Mouse (Mus musculus) mouse trophoblast stem cell (cell line): ENCODE measurements at regions not wholly inside any gene's neighbourhood (a gene's known extent, or its start where the extent isn't known, plus 50 kb on each side); places are given as distances from the start of the nearest gene placed in this dataset.
"Not testable (repeated sequence)": the region's sequence is repeated elsewhere in the genome, so short reads cannot be mapped to it uniquely, and the experiment has no call there.

ENCODE experiments used
- in situ Hi-C, 2 experiments: fragments of 300-500 bp; cut with MseI, MboI; formaldehyde crosslinking; loops; 2 replicates in 1 of 2; 3 replicates in 1 of 2; pipeline ENCODE4 v1.15.1; 2025

DNA sequence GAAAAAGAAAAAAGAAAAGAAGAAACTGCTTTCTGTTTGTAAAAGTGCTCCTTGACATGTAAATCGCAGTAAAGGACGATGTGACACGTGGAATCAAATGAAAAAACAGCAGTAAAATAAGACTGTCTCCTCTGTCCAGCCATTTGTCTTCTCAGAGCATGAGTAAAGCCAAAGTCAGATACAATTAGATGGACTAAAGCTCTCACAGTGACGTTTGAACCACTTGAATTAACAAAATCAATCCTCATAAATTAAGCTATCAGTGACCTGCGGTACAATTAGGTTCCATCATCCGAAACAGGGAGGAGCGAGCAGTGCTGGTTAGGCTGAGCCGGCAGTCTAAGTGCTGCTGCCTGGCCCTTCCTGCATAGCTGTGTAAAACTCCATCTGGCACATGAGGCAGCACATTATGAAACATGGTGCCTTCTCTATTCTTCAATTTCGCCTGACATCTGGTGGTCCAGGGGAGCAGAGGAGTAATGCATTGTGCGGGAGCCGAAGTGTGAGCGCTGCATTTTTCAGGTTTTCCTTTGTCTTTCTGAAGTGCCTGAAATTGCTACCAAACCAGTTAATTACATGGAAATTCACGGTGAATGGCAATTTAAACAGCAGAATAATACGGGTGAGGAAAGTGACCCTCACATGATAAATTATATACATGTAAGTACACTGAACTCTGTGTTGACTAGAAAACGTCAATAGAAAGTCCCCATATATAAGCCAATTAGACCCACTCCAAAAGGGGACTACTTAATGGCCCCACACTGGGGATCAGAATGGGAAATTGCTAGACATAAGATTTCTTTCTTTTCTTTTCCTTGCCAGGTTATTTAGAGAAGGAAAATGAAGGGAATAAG lies 118.1 kb downstream of the Mmrn1 start:
- in situ Hi-C loops = no loop called here

- in situ Hi-C loops = no loop called here
These were observed 119.0 kb downstream of the Mmrn1 start for GRCm38 (mm10) chr6:61043524-61044450.

- in situ Hi-C loops = not testable (repeated sequence)
These were observed 122.9 kb downstream of the Mmrn1 start for GRCm38 (mm10) chr6:61047667-61048066.

DNA sequence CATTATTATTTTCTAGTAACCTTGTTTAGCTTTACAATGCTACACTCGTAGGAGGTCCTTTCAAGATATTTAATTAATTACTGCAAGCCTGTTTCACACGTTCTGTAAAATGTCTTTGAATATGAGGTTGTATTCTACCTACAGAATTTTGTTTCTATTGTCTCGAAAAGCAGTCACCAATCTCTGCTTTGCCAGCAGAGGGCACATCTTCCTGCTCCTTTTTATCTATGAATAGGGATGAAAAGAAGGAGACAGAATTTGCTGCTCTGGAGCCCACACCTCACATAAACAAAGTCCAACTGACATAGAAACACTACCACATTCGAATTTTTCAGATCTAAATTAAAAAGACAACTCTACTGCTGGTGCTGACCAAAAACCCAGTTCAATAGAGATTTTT lies 117.0 kb upstream of the Ccser1 start:
- in situ Hi-C loops = loop anchor here (5.0 to 10.0 kb wide), 2 partner anchors 232 to 239 kb away; no protein-coding TSS in a partner anchor

- in situ Hi-C loops = loop anchor here in 1 of 2 experiments (10.0 kb wide), 1 partner anchor 229 kb away; no protein-coding TSS in a partner anchor
These were observed 114.4 kb upstream of the Ccser1 start for GRCm38 (mm10) chr6:61065769-61066168.

DNA sequence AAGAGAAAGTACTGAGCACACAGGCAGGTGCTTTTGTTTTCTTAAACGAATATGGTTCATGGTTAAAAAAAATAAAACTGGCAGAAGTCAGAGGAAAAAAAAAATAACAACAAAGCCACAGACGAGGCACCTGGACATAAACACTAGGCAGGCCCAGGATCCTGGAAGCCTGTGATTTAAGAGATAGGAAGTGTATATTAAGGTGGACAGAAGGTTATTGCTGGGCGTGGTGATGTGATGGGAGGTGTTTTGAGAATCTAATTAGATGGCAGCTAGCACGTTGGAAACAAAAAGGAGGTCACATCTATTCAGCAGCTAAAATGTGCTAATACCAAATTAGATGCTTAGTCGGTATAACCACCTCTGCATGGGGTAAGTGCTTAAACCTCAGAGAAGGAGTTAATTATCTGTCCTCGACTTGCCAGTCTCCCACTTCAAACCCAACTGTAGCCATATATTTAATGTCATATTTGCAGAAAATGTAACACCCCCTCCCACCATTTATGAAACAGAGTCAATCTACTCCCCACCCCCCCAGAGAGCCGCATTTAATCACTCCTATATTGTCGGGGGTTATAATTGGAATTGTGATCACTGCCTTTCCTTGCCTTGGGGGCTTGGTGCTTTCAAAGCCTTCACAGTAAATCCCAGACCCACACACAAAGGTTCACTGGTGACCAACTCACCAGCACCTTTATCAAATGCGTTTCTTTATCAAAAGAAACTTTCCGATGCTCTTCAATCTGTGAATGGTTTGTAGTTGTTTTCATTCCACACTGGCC lies 113.4 kb upstream of the Ccser1 start:
- in situ Hi-C loops = loop anchor here in 1 of 2 experiments (10.0 kb wide), 1 partner anchor 228 kb away; no protein-coding TSS in a partner anchor

- in situ Hi-C loops = loop anchor here in 1 of 2 experiments (10.0 kb wide), 1 partner anchor 227 kb away; no protein-coding TSS in a partner anchor
These were observed 112.6 kb upstream of the Ccser1 start for GRCm38 (mm10) chr6:61067355-61068116.

DNA sequence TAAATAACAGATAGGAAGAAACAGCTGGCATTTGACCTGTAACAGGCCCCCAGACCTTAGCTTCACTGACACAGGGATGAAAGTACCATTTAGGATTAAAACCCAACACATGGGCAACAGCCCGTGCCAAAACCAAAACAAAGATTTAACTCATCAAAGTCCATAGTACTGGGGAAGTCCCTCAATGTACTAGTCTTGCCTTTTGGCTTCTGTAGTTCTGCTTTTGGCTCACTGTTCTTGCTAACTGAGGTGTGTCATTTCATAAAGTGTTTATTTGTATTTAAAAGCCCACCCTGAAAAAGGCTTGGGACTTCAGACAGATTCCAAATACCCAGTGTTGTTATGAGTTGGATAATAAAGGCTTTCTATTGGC lies 112.0 kb upstream of the Ccser1 start:
- in situ Hi-C loops = loop anchor here in 1 of 2 experiments (10.0 kb wide), 1 partner anchor 227 kb away; no protein-coding TSS in a partner anchor

DNA sequence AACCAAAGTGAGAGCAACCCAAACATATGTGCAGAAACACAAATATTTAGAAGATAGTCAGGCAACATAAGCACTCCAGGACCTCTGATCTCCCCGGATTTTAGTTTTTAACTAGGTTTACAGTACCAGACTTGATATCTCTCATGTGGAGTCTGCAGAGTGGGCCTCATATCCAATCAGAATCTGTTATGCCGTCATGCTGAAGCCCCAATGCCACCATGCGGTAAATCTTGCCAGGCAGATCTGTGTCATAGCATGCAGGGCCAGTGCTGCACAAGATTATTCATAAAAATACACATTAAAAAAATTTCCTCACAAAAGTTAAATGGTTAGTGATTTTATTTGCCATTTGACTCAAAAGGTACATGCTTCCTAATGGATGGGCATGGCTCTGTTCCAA lies 106.9 kb upstream of the Ccser1 start:
- in situ Hi-C loops = no loop called here

DNA sequence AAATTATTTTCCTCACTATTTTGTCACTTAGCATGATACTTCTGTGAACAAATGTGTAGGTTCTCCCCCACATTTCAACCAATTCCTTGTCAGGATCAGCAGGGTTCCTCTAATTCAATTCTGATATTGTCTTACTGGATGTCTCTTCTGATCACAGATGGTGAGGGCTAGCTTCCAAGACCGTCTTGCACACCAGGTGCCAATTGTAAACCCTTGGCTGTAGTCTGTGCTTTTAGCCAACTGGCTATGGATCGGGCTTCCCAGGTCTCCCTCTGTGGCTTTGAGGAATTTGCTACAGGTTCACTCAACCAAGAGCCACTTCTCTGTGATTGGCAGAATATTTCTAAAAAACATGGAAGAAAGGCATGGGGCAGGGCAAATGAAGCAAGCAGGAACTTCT lies 106.3 kb upstream of the Ccser1 start:
- in situ Hi-C loops = no loop called here

DNA sequence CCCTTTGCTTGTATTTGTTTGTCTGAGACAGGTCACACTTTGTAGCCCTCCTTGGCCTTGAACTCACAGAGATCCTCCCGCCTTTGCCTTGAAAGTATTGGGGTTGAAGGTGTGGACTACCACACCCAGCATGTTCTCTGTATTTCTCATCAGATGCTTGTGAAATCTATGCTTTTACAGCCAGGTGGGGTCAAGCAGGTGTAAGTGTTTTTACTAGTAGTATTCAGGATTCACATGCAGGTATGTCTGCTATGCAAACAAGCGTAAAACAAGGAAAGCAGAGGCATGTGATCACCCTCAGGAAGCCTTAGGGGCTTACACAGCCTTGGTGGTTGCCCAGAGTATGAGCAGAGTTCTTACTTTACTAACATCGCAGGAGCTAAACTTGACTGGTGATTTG lies 105.4 kb upstream of the Ccser1 start:
- in situ Hi-C loops = no loop called here

- in situ Hi-C loops = no loop called here
These were observed 101.6 kb upstream of the Ccser1 start for GRCm38 (mm10) chr6:61078559-61078958.

- in situ Hi-C loops = no loop called here
These were observed 99.5 kb upstream of the Ccser1 start for GRCm38 (mm10) chr6:61080661-61081060.

- in situ Hi-C loops = no loop called here
These were observed 96.8 kb upstream of the Ccser1 start for GRCm38 (mm10) chr6:61083346-61083745.

DNA sequence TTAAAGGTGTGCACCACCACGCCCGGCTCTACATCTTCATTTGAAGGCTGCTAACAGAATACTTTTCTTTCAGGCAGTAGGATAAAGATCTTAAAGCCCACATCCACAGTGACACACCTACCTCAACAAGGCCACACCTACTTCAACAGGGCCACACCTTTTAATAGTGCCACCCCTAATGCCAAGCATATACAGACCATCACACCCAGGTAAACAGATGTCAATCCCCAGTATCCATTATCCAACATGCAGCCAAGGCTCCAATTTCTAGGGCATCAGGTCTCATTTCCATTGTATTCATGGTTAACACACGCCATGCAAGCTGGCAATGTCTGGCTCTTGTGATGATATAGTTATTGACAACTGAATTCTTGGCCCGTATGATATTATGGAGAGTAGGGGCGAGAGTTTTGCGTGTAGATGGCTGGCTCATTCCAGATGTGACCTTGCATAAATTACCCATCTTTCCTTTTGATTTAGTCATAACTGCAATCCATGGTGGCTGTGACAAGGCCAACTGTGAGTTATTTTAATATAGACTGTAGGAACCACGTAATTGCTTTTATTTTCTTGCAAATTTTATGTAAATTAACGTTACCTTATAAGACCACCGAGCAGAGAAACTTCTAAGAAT lies 80.7 kb upstream of the Ccser1 start:
- in situ Hi-C loops = no loop called here

- in situ Hi-C loops = no loop called here
These were observed 80.2 kb upstream of the Ccser1 start for GRCm38 (mm10) chr6:61099982-61100365.

DNA sequence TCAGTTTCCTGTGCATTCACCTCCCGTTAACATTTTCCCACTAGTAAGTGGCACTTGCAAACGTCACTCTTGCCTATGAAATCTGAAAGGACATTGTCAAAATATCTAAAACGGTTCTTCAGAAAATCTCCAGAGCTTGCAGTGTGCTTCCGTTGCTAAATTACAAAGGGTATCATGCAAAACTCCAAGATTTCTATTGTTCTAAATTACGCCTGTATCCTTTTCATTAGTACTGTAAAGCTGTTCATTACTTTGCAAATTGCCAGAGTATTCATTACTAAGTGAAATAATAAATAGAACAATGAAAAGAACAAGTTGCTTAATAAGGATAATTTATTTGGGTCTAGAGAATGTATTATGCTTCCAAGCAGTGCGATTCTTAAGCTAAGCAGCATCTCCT lies 78.2 kb upstream of the Ccser1 start:
- in situ Hi-C loops = no loop called here

DNA sequence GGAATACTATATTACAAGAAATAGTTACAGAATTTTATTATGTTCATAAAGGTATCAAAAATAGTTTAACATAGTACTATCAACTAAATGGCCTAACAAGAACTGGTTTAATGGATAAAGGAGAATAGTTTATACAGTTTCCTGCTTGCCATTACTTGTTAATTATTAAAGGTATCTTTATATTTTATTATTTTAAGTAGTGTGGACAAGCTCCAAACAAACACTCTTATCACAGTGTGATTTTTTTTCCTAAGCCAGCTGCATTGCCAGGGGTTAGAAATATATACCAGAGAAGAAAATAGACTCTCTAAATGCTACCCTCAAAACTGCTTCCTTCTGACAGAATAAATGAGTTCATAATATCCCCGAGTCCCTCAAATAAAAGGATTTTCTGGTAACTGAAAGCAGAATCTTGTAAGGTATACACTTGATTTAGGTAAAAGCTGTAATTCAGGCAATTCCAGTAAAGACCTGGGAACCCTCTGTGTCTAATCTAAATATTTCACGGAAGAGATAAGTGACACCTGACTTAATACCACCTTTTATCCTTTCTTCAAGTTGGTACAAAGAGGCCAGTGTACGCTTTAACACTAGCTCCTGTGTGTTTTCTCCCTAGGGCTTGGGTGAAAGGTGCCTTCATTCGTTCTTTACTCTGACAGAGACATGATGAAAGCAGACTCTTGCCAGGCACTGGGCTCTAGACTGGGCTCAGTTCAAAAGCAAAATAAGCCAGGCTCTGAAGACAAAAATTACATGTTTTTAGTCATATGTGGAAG lies 76.5 kb upstream of the Ccser1 start:
- in situ Hi-C loops = no loop called here

- in situ Hi-C loops = no loop called here
These were observed 64.9 kb upstream of the Ccser1 start for GRCm38 (mm10) chr6:61115250-61115649.
